Mouse (Mus musculus) hindlimb bud, embryonic 11.5 days (tissue): ENCODE data around the gene Gnaq.

Experiments
- DNase-seq: peaks from one replicate; pipeline ENCODE4 v3.0.0-alpha.2; 2012; ENCODE audit warnings: low read depth, low spot score; ENCODE audit errors: extremely low spot score

Gnaq gene

DNA sequence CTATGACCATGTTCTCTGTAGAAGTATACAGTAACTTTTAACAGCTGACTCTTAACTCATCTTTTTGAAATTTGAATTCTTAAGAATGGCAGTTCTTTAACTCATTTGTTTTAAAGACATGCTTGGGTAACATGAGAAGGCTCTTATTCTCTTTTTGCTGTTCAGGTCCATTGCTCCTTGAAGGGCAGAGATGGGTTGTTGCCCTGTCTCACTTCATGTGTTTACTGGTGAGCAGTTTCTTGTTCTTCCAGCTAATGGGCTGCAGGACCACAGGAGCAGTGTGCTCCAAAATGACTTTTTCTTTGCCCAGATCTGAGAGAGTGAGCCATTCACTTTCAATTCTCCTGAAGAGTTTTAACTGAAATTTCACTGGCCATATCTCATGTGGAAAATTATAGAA lies 176.4 kb downstream of the Gnaq start:
- no peak for DNase-seq

DNA sequence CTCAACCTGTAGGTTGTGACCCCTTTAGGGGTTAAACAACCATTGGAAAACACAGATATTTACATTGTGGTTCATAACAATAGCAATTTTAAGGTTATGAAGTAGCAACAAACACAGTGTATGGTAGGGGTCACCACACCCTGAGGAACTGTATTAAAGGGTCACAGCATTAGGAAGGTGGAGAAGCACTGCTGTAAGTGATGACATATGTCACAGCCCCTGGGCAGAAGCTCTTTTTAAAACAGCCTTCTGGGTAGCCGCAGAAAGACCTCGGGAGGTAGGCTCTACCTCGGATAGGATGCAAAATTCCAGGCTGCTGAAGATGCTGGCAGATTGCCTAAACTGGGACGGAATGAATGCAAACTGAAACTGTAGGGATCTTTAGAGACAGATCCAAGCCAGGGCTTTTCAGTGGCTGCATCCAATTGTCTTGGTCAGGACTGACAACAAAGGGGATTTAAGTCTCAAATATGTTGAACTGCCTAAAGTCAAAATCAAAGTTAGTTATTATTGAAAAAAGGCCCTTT lies 181.7 kb downstream of the Gnaq start:
- no peak for DNase-seq

DNA sequence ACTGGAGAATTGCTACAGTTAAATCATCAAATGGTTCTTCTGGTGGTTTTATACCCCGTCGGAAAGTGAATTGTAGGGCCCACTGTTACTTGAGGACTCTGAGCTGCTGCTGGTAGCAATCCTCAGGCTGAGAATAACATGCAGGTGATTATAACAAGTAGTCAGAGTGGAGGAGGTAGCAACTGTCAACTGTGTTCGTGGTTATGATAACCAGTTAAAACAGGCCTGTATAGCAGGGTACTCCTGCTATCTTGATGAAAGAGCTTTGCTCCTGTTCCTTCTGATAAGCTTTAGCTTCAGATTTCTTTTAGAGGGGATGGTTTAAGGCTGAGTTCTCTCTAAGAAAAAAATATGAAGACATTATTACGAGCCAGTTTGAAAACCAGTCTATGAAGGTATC lies 182.9 kb downstream of the Gnaq start:
- DNase-seq: no peak

DNA sequence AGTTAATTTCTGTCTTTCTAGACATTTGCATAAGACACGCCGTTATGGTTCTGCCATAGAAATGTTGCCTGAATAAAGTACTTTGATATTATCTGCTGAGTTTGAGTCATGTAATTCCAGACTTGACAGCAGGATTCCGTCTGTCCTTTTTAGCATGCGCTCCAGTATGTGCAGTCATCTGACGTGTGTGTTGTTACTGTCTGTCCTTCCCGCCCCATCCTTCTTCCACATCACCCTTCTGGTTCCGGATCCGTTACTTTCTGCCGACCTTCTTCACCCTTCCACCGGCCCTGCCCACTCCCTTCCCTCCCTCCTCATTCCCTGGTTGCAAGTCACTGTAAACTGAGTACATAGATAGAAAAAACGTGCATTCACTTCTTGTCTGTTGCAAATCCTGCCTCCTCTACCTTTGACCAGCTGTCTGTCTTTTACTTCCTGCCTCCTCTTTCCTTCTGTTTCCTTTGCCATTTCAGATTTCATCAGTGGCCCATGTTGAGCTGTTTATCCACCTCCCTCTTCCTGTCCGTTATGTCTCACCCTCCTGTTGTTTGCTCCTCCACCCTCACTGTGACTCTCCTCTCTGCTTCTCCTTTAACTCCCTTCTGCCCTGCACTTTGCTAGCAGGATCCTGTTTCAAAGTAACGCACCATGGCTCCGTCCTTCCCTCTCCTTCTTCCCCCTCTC lies 185.6 kb downstream of the Gnaq start:
- DNase-seq: no peak

DNA sequence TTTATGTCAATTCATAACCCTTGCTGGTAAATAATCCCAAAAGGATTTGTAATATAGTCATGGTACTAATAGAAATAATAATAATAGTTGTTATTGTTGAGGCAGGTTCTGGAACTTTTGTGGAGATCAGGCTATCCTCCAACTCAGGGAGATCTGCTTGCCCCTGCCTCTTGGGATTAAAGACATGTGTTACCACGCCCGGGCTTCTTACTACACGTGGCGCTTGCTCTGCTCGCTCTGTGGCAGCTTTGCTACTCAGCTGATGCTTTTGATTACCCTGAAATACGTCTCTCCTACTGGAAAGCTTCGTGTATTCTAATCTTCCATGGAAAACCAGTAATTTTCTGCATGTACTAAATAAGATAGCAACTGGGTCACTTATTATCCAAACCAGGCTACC lies 187.4 kb downstream of the Gnaq start:
- no peak for DNase-seq

DNA sequence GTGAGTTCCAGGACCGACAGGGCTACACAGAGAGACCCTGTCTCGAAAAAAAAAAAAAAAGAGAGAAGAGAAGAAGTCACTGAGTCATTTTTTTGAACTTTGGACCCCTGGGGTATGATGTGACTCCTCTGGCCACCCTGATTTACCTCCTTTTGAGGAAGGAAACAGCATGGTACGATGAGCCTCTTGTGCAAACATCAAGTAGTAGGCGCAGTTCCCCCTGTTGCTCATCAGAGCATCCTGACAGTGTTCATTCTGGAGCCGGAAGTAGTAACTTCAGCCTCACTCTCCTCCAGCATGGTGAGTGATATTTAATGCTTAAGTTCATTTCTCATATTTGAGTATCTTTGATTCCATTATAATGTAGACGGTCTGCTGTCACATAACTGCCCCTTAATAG lies 190.4 kb downstream of the Gnaq start:
- no peak for DNase-seq

DNA sequence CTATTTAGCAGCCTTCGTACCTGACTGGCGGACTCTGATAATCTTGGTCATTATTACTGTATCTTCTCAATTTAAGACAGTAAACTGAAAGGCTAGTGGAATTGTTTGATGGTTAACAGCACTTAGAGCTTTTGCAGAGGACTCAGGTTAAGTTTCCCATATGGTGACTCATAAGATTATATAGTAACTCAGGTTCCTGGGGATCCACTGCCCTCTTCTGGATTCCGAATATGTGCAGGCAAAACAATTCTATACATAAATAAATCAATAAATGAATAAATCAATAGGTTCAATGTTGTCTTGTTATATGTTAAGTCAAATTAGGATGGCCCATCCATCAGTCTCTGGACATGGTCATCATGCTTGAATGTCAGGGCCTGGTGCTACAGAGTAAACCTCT lies 191.6 kb downstream of the Gnaq start:
- DNase-seq: no peak

DNA sequence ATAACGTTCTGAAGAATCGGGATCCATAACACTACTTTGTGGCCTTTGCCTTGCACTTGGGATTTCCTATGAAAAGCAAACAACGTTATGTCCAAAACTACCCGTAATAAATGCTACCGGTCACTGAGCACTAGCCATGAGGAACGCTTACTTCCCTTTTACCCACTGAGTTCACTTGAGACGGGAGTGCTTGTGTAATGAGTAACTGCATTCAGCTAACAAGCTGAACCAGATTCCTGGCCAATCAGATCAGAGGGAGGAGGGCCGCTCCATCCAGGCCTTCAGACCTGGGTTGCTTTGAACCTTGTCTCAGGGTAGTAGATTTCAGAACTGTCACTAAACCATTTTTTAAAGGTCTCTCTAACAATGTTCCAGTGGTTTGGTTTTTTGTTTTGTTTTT lies 193.3 kb downstream of the Gnaq start:
- no peak for DNase-seq

DNA sequence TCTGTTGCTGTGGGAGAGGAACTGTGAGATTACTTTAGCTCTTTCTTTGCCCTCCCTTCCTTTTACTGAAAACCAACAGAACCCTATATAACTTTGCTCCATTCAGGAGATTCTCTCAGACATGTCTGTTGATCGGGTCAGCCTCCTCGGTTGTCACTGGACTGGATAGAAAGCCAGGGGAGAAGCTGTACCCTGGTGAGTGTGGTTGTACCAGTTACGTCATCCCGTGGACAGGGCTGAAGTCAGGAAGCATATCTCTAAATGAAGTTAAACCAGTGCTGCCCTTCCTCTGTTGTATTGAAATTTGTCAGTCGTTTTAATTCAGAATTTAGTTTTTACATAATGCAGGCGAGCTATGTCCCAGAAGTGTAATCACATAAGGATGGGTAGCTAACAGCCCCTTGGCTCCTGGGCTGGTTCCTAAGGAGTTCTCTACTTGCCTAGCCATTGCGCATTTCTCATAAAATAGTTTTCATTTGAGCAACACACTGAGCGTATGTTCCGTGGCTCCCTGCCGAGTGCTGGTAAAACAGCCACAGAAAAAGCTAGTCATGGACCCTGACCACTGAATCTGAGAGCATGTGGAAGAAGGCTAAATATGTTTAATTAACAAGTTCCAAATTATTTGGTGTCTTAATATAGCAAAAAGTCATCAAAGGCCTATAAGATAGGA lies 194.9 kb downstream of the Gnaq start:
- no peak for DNase-seq

DNA sequence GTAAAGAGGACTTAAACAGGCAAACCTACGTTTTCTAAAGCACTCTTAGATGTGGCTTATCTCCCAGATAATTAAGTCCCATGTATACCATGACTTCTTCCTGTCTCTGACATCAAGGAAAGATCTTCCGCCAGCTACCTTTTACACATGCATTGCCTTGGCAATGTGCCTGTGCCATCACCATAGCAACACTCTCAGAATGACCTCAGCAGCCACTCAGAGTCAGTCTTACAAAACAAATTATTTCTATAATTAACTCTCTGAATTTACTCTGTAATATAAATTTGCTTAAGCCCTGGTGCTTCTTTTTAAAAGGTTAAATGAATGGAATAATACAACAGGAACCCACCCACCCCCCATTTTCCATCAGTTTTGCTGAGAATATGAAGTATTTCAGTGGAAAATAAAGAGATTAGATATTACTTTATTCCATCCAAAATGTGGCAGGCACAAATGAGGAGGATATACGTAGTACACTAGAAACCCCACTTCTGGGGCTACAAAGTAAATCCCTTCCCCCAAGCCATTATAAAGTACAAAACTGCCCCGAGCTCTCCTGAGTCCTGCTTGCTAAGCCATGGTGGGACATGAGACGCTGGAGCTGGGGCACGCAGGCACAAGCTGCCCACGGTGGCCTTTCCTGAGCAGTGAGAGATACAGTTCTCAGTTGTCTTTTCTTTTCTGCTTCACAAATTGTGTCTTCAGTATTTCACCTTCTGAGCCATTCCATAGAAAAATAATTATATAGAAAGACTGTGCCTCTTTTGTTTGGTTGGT lies 195.6 kb downstream of the Gnaq start:
- DNase-seq: no peak

DNA sequence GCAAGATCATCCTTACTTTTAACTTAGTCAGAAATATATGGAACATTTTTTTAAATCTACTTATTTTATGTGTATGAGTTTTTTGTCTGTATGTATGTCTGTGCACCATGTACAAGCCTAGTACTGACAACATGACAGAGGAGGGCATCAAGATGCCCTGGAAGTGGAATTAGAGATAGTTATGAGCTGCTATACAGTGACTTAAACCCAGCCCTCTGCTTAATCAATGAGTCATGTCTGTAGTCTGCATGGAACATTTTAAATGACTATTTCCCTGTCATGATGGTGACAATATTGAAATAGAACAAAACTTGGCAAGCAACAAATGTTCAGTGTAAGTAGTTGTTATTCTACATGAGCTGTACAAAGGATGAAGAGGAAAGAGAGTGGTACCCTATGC lies 196.4 kb downstream of the Gnaq start:
- DNase-seq: no peak

DNA sequence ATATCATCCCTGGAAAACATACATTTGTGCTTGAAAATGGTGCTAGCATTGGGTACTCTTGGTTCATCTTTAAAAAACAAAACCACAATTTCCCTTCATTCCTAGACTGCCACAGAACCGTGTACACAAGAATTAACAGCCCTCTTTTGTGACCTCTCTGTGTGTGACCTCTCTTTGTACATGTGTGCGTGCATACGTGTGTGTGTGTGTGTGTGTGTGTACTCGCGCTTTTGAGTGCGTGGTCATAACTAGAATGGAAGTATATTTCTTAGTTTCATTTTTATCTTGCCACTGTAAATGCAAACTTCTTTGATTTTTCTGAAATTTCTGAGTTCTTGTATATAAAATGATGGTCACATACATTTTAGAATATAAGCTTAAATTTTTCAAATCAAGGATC lies 197.0 kb downstream of the Gnaq start:
- DNase-seq: no peak

DNA sequence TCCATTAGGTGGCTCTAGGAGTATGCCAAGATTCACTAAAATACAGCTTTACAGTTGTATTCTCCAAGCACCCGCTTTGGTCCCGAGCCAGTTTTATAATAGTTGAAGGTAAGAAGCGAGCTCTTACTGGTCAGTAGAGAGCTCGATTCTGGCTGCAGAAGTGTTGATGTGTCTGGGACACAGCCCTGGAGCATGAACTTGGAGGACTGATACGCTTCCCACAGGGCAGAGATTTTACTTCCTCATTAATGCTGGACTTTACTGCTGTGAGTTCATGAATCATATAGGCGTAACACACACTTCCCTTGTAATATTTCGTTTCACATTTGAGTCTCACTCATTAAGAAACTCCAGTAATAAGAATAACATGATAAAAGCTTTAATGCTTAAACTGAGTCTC lies 197.5 kb downstream of the Gnaq start:
- no peak for DNase-seq

DNA sequence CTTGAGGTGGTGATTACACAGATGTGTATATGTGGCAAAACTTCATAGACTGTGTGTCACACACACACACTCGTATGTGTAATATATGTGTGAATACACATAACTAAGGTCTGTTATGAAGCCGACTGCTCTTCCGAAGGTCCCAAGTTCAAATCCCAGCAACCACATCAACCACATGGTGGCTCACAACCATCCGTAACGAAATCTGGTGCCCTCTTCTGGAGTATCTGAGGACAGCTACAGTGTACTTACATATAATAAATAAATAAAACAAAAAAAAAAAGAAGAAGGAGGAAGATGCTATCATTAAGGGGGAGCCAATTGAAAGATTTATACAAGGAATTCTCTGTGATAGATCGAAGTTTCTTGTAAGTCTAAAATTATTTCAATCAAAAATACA lies 198.4 kb downstream of the Gnaq start:
- DNase-seq: no peak

DNA sequence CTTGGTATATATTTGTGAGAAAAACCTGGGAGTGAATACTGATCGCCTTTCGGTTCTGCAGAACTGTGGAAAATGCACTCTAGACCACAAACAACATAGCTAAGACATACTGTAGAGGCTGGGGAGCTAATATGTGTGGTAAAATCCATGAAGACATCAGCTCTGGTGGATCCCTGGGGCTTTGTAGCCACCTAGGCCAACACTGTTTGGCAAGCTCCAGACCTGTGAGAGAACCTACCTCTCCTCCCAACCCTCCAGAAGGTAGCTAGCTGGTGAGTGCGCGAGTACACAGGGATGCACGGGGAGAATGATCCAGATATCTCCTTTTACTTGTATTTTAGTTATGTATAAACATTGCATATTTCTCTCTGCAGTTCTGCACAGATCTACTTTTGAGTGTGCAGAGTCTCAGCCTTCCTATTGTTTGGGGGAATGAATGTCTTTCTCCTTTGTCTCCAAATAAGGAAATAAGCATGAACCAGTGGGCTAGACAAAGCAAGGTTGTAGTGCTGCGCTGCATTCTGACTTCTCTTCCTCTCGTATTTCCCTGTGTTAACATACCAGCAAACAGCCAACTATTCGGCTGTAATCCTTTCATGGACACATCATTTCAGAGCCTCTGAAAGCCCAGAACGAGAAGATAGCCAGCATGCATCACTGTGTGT lies 205.4 kb downstream of the Gnaq start:
- no peak for DNase-seq

DNA sequence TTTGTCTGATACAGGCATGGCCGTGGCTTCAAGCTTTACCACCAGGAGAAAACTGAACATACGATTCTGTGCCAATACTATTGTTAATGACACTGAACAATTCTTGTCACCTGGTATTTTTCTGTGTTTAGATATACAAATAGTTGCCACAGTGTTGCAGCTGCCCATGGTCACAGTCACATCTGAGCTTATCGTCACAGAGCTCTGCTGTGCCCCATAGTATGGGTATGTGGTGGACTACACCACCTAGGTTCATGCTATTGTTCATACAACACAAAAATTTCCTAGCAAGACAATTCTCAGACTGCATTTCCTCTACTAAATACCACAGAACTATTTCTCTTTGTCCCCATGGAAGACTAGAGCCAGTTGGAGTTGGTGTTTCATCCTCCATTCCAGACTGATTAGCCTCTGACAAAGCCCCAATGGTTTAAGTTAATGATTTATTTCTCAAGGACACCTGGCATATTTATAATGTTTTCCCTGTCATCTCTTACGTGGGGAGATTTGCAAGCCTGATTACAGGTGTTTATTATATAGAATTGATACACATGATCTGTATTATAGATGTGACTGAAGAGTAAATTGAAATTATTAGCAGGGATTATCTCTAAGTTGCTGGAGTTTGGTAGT lies 207.4 kb downstream of the Gnaq start:
- no peak for DNase-seq

DNA sequence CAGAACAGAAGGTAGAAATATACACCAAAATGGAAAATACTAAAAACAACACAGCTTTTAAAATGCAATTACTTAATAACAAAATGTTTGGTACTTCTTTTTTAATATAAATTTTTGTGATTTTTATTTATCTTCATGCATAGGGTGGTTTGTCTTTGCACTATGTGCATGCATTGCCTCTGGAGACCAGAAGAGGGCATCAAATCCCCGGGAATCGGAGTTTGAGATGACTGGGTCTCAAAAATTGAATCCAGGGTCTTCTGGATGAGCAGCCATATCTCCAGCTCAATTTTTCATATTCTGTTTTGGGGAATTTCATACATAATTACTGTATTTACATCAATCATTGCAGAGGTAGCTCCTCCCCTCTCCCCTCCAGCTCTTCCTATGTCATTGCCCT lies 210.1 kb downstream of the Gnaq start:
- DNase-seq: no peak

DNA sequence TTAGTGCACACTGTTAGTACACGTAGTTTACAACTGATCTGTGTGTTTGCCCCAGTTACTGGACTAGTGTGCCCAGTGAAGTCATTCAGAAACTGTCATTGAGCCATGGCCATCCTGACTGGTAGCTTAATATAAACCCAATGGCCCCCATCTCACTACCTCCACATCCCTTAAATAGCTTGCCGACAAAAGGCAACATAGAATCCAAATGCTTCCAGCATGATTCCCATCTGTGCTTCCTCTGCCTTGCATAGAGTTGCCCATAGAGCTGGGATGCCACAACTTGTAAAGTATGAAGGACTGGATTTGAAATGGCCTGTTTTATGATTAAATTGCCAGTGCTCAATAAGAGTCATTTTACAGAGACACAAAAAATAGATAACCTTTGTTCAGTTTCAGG lies 212.9 kb downstream of the Gnaq start:
- no peak for DNase-seq

DNA sequence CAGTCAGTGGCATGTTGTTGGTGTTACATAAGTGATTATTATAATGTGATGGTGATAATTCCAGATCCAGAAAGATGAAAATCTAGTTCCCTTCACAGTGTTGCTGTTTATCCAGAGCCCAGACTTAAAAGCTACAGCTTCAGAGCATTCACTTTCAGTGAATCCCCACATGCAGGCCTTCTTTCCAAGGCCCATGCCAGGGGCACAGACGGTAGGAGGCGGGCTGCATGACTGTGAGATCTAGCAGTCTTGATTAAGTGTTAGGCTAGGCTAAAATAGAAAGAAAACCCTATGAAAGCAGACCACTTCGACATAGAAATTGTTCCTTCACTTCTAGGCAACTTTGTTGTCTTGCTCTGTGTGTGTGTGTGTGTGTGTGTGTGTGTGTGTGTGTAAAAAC lies 214.4 kb downstream of the Gnaq start:
- no peak for DNase-seq

DNA sequence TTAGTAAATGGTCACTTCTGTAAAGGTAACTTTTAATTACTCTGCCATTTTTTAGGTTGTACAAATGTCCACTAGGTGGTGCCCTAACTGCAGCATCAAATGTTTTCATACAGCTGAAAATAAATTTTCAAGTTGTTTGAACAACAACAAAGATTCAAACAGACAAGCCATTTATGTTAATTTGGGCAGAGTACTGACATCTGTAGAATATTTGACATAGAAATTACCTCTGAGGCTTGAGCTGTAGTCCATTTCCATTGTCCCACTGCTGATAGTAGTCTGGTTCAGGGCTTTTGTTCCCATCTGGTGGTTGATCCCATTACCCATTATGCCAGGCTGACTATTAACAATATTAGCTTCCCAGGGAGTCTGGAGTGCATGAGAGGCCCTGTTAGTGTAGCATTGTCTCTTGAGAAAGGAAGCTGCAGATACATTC lies 221.1 kb downstream of the Gnaq start:
- DNase-seq: no peak

DNA sequence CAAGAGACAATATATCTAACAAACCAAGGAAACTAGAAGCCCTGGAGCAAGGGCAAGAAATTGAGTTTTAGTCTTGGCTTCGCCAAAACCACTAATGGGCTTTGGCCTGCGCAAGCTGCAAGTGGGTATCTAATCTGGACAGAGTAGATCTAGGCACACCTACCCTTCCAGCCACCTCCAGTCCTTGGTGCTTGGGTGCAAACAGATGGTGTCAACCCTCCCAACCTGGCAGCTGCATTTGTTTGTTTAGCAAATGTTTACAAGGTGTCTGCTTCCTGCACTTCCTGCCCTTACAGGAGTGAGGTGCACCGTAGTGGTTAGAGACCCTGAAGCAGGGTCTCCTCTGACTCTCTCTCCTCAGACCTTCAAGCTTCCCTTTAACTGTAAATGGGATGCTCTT lies 225.5 kb downstream of the Gnaq start:
- DNase-seq: no peak
